Comparison of ENCODE assay signal across 9 mouse cellular contexts in the genomic region with DNA sequence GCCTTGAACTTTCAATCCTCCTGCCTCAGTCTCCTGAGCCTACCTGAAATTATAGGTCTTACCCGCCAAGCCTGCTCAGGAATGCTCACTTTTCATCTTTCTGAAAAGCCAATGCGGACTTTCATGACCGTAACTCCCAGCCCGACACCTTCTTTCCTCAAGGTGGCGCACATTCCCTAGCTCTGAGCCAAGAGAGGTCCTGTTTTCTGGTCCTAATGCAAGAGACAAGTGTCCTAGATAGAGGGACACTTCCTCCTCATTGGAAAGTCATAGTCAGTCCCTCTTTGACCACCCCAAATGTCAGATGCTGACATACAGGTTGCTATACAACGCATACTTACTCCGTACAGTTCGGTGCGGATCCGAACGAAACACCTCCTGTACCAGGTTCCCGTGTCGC.
A peak's percentile ranks its signal among the peaks of the same experiment; 100 is the strongest.
DNase-seq lines count a peak whose midpoint lies in the region; ATAC-seq and TF ChIP-seq lines count a peak whose summit lies in the region.
"Had no signal": no experiment of that assay in that cellular context is flagged by ENCODE, and none has a peak within 500 bp of the region (broad histone marks: within the 10 kb centered on the region; RNA-seq: fewer than 3 reads in every experiment).

No protein-coding gene starts in this region.

- 72% methylated on average over 13 of the region's 13 CpGs for WGBS in forebrain, embryonic 11.5 days
- WGBS in forebrain, embryonic 15.5 days = 72% methylated on average over 13 of the region's 13 CpGs
- WGBS in lung, embryonic 14.5 days = 68% methylated on average over 13 of the region's 13 CpGs
- WGBS in hindbrain, postnatal 0 days = 72% methylated on average over 13 of the region's 13 CpGs
- 69% methylated on average over 13 of the region's 13 CpGs for WGBS in midbrain, embryonic 15.5 days

- H3K4me2 ChIP-seq in forebrain, embryonic 11.5 days (ENCODE audit: low read depth, low read length, severe bottlenecking) = no peak overlapping the region
- H3K4me2 ChIP-seq in forebrain, embryonic 15.5 days (replicated peaks) = no peak overlapping the region
- H3K4me2 ChIP-seq in lung, embryonic 14.5 days = no peak overlapping the region
- H3K4me2 ChIP-seq in hindbrain, postnatal 0 days (ENCODE audit: low read depth, low read length) = no peak overlapping the region
- H3K4me2 ChIP-seq in midbrain, embryonic 15.5 days = no peak overlapping the region
- H3K4me2 ChIP-seq: limb, embryonic 15.5 days had no signal

- no peak overlapping the region for H3K4me3 ChIP-seq in forebrain, embryonic 11.5 days (ENCODE audit: low read depth, low read length)
- H3K4me3 ChIP-seq in forebrain, embryonic 15.5 days = no peak overlapping the region
- H3K4me3 ChIP-seq in lung, embryonic 14.5 days (ENCODE audit: low read depth, low read length) = no peak overlapping the region
- H3K4me3 ChIP-seq in hindbrain, postnatal 0 days (ENCODE audit: low read length) = no peak overlapping the region
- no peak overlapping the region for H3K4me3 ChIP-seq in midbrain, embryonic 15.5 days
- H3K4me3 ChIP-seq: limb, embryonic 15.5 days had no signal

- H3K27ac ChIP-seq in forebrain, embryonic 11.5 days (ENCODE audit: low read depth, low read length) = no peak overlapping the region
- H3K27ac ChIP-seq in forebrain, embryonic 15.5 days (replicated peaks) = no peak overlapping the region
- H3K27ac ChIP-seq in lung, embryonic 14.5 days (ENCODE audit: low read depth) = no peak overlapping the region
- H3K27ac ChIP-seq in hindbrain, postnatal 0 days = no peak overlapping the region
- no peak overlapping the region for H3K27ac ChIP-seq in midbrain, embryonic 15.5 days
- H3K27ac ChIP-seq: limb, embryonic 15.5 days had no signal

- DNase-seq in forebrain, embryonic 11.5 days (ENCODE audit: low spot score) = peak; percentile 56
- peak; percentile 64 for DNase-seq in lung, embryonic 14.5 days
- DNase-seq in lung, postnatal 4 days = no peak
- peak; percentile 29 for DNase-seq in adrenal gland, adult 2 months
- DNase-seq in hindbrain, postnatal 0 days (ENCODE audit: low spot score) = peak; percentile 66
- no peak for DNase-seq in B cell, adult 2 months

- no peaks in the 10 kb centered on the region for H3K4me1 ChIP-seq in forebrain, embryonic 11.5 days (replicated peaks; ENCODE audit: control insufficient read depth, insufficient read depth, low read length)
- no peaks in the 10 kb centered on the region for H3K4me1 ChIP-seq in forebrain, embryonic 15.5 days
- no peaks in the 10 kb centered on the region for H3K4me1 ChIP-seq in lung, embryonic 14.5 days (ENCODE audit: insufficient read depth)
- H3K4me1 ChIP-seq in hindbrain, postnatal 0 days (ENCODE audit: insufficient read depth, low read length) = no peaks in the 10 kb centered on the region
- no peaks in the 10 kb centered on the region for H3K4me1 ChIP-seq in midbrain, embryonic 15.5 days

- TF ChIP-seq CTCF in lung, embryonic 14.5 days (IDR thresholded peaks at IDR 0.05; ENCODE audit: low read depth) = peak; percentile 67
- TF ChIP-seq CTCF in hindbrain, postnatal 0 days (IDR thresholded peaks at IDR 0.05; ENCODE audit: low read depth) = peak; percentile 82

- no peaks in the 10 kb centered on the region for H3K9me3 ChIP-seq in forebrain, embryonic 11.5 days (ENCODE audit: control insufficient read depth, low read length)
- no peaks in the 10 kb centered on the region for H3K9me3 ChIP-seq in forebrain, embryonic 15.5 days
- no peaks in the 10 kb centered on the region for H3K9me3 ChIP-seq in lung, embryonic 14.5 days (ENCODE audit: low read depth, low read length)
- H3K9me3 ChIP-seq in hindbrain, postnatal 0 days (ENCODE audit: low read length) = no peaks in the 10 kb centered on the region
- H3K9me3 ChIP-seq in midbrain, embryonic 15.5 days = no peaks in the 10 kb centered on the region
- H3K9me3 ChIP-seq: limb, embryonic 15.5 days had no signal

- H3K36me3 ChIP-seq in forebrain, embryonic 11.5 days (ENCODE audit: control insufficient read depth, insufficient read depth, low read length) = no peaks in the 10 kb centered on the region
- H3K36me3 ChIP-seq in forebrain, embryonic 15.5 days = no peaks in the 10 kb centered on the region
- H3K36me3 ChIP-seq in lung, embryonic 14.5 days (ENCODE audit: insufficient read depth) = no peaks in the 10 kb centered on the region
- 0 out of 2 replicates have a peak, but pooled peaks cover 5% of the 10 kb centered on the region for H3K36me3 ChIP-seq in hindbrain, postnatal 0 days (ENCODE audit: insufficient read depth, low read length)
- H3K36me3 ChIP-seq in midbrain, embryonic 15.5 days (replicated peaks) = no peaks in the 10 kb centered on the region
- H3K36me3 ChIP-seq: limb, embryonic 15.5 days had no signal

- H3K27me3 ChIP-seq in forebrain, embryonic 11.5 days (ENCODE audit: control insufficient read depth, insufficient read depth, low read length) = no peaks in the 10 kb centered on the region
- H3K27me3 ChIP-seq in forebrain, embryonic 15.5 days = no peaks in the 10 kb centered on the region
- no peaks in the 10 kb centered on the region for H3K27me3 ChIP-seq in lung, embryonic 14.5 days (ENCODE audit: insufficient read depth, low read length)
- no peaks in the 10 kb centered on the region for H3K27me3 ChIP-seq in hindbrain, postnatal 0 days (ENCODE audit: insufficient read depth, low read length)
- no peaks in the 10 kb centered on the region for H3K27me3 ChIP-seq in midbrain, embryonic 15.5 days (replicated peaks)
- H3K27me3 ChIP-seq: limb, embryonic 15.5 days had no signal

- ATAC-seq in forebrain, embryonic 11.5 days (replicated peaks; ENCODE audit: low FRiP score) = no peak
- ATAC-seq in forebrain, embryonic 15.5 days (replicated peaks) = no peak
- ATAC-seq in lung, embryonic 14.5 days (ENCODE audit: insufficient read depth) = no peak
- no peak for ATAC-seq in hindbrain, postnatal 0 days
- no peak for ATAC-seq in midbrain, embryonic 15.5 days (replicated peaks)

- H3K9ac ChIP-seq in forebrain, embryonic 11.5 days (ENCODE audit: low read length) = no peak overlapping the region
- no peak overlapping the region for H3K9ac ChIP-seq in forebrain, embryonic 15.5 days (replicated peaks)
- no peak overlapping the region for H3K9ac ChIP-seq in lung, embryonic 14.5 days
- no peak overlapping the region for H3K9ac ChIP-seq in hindbrain, postnatal 0 days (replicated peaks; ENCODE audit: low read length)
- no peak overlapping the region for H3K9ac ChIP-seq in midbrain, embryonic 15.5 days
- H3K9ac ChIP-seq: limb, embryonic 15.5 days had no signal

Comparison
In these comparisons a context has a peak if more than half of its experiments do, and no peak if none do; other contexts are left out.
1. DNase-seq: peak in forebrain, embryonic 11.5 days (single experiment), lung, embryonic 14.5 days (single experiment), adrenal gland, adult 2 months (single experiment) and hindbrain, postnatal 0 days (single experiment); none in lung, postnatal 4 days (0 of 2) and B cell, adult 2 months (0 of 2).